Mouse (Mus musculus) gastrocnemius, adult 18-20 months (tissue): ENCODE results near the gene Brf1. TPM values are rescaled to one million over a fixed set of nuclear protein-coding genes. Genes with fewer than 3 reads are reported as not detected.
A peak's percentile ranks its signal among the peaks of the same experiment; 100 is the strongest.

Experiments
- DNase-seq: peaks from one replicate; pipeline ENCODE4 v3.0.0; 2021; ENCODE audit warnings: low spot score
- total RNA-seq, 2 experiments: library from RNA; stranded (reverse); gene quantifications; 2 replicates each; pipeline ENCODE4 v1.2.3; 2021

Gene Brf1
- total RNA-seq, 2 experiments from 2014 or later, result 17.8 to 18.5 TPM

GRCm38 (mm10) chr12:113018763-113019162 lies 18.3 kb upstream of the Brf1 start:
- DNase-seq, result no peak

DNA sequence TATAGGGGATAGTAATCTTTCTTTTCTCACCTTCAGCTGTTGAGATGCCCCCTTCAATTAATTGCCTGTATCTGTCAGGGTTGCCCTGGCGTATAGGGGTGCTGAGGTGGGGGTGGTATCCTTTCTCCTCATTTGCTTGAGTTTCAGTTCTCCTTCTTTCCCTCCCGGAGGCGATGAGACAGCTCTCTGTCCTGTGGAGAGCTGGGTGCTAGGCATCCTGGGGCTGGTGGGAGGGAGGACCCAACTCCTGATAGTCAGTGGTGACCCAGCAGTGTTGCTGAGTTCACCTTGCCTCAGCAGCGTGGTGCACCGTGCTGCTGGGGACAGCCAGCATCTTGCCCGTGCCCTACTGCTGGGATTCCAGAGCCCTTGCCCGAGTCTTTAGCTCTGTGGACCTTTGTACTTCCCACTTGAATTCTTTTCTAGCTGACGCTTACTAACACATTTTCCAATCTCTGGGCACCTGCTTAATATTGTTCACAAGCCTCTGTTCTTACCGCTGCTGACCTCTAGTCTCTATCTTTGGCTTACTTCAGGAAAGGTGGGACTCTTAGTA lies 17.0 kb upstream of the Brf1 start:
- DNase-seq, result no peak

GRCm38 (mm10) chr12:113016976-113017375 lies 16.5 kb upstream of the Brf1 start:
- DNase-seq, result no peak

DNA sequence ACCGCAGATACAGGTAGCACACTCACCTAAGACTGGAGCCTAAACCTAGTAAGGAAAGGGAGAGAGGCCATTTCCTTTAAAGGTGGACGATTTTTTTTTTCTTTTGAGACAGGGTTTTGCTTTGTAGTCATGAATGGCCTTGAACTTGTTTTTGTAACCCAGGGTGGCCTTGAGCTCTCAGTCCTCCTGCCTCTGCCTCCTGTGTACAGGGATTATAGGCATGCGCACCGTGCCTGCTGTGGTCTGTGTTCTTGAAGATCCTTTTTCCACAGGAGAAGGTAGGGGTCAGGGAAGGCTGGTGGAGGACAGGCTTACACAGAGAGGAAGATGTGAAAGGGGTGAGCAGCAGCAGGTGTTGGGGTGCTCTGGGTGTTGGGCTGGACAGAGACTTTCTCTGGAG lies 15.5 kb upstream of the Brf1 start:
- DNase-seq, result no peak

DNA sequence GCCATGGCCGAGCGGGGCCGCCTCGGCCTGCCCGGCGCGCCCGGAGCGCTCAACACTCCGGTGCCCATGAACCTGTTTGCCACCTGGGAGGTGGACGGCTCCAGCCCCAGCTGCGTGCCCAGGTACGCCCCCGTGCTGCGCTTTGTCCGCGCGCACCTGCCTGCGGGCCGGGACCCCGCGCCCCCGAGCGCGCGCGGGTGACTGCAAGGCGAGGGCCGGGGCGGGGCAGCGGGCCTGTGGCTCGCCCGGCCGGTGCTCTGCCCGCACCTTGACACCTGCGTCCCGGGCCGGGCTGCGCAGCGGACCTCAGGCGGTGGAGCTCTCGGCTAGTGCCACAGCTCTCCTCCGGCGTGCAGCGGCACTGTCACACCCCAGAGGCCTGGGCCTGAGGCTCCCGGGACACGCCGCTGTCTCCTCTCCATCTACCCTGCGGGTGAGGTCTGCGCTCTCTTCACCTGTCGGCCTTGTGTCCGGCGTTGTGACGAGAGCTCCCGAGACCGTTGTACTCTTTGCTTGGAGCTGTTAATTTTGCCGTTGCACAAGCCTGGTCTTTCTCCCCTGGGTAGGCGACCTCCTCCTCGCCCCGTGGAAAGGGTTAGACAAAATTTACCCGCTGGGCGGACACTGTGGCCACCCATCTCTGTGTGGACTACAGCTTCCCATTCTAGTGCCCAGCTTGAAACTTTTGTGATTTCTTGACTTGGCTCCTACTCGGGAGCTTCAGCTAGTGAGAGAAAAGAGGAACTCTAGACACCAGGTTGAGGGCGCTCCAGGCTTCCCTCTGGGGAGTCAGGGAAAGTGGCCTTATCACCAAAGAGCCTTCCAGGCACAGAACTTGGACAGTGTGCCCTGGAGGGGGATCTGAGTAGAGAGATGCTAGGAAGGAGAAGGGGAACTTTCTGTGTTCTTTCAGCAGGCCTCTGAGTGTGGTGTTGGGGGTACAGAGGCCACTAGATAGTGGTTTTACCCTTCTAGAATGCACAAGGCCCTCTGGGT lies 14.4 kb upstream of the Brf1 start:
- peak; percentile 28 for DNase-seq

DNA sequence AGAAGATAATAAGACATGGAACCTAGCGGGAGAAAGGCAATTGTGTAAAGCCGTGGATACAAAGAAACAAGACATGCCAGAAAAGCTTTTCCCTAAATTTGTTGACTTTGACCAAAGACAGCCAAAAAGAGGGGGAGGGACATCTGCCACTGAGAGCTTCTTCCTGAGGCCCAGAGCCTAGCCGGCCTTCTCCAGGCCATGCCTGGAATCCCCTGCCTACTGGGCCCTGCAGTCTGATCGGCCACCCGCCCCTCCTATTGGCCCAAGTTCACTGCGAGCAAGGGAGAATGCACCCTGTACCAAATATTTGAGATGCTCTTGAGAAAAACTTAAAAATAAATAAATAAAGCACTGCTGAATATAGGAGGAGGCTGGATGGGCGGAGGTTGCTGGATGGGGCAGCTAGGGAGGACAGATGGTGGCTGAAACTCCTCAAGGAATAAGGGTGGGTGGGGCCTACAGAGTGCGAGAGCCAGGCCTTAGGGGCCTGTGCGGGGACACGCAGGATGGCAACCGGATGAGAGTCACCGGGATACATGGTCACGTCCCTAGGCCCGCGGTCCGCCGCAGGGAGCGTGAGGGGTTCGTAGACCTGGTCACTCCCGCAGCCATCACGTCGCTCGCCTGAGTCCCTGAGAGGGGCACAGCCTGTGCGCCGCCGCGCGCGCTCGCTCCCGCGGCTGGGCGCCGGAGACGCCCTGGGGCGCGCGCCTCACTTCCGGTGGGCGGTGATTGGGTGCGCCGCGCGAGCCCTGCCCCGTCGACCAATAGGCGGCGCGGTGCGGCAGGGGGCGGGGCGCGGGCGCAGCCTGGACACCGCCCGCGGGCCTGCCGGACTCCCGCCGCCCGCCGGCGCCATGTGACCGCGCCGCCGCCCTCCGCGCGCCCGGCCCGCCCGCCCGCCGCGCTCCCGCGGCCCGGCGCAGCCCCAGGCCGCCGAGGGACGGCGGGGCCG lies 13.4 kb upstream of the Brf1 start, which contains the start of gene Pacs2:
Gene Pacs2, plus strand, starts transcription at position 905 of the 955 bp plus-strand sequence.
- DNase-seq, result peak; percentile 92

DNA sequence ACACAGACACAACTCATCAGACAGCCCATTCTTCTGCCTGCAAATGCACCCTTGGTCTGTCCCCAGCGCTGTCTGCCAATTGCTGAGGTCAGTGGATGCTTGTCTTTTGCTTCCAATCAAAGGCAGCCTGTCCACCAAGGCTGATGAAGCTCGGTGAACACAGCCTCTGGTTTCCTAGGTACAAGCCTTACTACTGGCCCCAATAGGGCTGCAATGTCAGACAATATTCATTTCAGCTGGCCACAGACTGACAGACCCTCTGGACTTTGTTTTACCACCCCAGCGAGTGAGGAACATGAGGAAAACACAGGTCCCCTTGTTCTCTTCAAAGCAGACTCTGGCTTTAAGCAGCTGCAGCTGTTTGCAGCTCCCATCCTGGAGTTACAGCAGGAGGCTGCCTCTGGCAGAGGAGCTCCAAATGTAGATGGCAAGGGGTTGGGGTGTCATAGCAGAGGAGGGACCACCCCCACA lies 12.6 kb upstream of the Brf1 start:
- no peak for DNase-seq

- DNase-seq, result no peak
Observed at GRCm38 (mm10) chr12:113012443-113012842, 11.9 kb upstream of the Brf1 start.

DNA sequence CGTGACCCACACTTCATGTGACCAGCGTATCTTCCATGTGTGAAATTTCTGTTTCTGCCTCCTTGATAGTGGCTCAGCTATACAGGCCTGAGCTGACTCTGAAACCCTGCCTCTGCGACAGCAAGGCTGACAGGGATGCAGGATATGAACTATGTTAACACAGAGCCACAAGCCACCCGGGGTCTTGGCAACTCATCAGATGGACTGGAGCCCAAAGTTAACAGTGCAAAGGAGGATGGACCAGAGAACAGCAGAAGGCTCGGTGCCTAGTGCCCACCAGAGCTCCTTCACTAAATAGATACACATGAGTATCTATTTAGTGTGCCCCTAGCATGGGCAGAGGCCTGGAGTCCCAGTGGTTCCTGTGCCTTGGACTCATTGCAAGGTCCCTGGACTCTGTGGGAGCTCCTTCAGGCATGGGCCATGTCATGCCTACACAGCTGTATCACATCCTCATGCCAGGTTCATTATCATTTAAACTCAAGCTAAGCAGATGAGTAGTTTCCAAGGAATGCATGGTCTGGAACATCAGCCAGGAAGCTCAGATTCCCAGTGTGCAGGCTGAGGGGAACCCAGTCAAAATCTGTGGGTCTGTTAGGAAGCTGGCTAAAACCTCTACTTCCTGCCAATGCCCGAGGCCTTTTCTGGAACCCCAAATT lies 11.3 kb upstream of the Brf1 start:
- no peak for DNase-seq

DNA sequence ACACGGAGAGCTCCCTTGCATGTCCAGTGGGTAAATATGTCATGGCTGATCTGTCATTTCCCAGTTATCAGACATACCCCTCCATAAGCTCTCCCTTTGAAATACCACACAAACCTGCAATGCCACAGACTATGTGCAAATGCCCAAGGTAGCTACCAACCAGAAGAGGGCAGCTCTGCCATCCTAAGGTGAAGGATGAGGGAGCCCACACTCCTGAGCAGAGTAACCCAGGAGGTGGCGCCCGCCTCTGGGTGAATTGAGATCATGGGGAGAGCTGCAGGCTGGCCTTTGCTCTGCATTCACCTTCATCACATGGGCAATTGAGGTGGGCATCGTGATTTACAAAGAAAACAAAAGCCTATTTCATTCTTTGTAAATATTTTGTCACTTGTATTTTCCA lies 4.5 kb upstream of the Brf1 start:
- DNase-seq, result peak; percentile 68

GRCm38 (mm10) chr12:113004011-113004410 lies 3.5 kb upstream of the Brf1 start:
- no peak for DNase-seq

DNA sequence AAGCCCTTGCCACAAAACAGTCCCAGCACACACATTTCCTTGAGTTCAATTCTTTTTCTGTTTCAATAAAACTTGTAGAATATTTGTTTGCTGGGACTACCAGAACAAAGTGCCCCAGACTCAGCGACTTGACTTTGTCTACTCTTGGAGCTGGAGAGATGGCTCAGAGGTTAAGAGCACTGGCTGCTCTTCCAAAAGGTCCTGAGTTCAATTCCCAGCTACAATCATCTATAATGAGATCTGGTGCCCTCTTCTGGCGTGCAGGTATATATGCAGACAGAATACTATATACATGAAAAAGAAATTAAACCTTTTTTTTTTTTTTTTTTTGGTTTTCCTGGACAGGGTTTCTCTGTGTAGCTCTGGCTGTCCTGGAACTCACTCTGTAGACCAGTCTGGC lies 2.2 kb upstream of the Brf1 start:
- no peak for DNase-seq

GRCm38 (mm10) chr12:113001133-113001474 lies 600 bp upstream of the Brf1 start:
- DNase-seq, result no peak

DNA sequence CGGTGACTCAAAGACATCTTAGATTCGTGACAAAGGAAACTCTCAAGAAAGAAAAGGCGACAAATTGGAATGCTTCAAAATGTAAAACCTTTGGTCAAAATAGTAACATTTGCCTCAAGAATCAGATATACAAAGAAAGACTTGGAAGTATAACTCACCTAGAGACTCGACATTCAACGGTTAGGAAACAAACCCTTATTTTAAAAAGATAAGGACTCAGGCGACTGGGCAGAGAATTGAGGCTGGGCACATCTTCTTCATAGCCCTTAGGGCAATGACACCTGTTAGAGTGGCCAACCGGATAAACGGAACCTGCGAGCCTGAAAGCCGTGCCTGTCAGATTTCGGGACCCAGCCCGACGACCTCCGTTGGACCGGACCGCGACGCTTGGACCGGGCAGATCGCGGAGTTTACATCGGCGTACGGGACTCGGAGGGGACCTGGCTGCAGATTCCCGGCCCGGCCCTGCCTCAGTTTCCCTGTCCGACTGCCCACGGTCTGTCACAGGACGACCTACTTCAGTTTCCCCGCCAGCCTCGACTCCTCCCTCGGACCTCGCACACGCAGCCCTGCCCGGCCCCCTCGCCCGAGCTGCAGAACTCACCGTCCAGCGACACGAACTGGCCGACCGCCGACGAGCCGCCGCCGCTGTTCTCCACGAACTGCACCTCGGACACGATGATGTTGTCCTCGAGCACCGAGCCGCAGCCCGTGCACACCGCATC lies 773 bp downstream of the Brf1 start:
- DNase-seq, result no peak

DNA sequence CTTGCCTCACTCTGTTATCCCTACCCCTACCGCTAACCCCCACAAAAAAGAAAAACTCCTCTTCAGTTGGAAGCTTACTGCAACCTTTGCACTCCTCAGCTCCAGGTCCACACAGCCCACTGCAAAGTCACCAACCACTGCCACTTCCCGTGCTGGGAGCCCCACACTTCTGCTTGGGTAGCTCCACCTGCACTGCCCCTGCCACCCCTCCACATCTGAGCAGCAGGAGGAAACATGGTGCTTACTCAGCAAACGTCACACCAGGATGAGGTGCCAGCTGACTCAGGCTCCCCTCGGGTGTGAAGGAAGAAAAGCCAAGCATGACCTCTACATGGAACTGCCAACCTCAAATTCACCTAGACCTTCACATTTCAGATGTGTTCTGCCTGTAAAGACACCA lies 6.4 kb downstream of the Brf1 start:
- no peak for DNase-seq

DNA sequence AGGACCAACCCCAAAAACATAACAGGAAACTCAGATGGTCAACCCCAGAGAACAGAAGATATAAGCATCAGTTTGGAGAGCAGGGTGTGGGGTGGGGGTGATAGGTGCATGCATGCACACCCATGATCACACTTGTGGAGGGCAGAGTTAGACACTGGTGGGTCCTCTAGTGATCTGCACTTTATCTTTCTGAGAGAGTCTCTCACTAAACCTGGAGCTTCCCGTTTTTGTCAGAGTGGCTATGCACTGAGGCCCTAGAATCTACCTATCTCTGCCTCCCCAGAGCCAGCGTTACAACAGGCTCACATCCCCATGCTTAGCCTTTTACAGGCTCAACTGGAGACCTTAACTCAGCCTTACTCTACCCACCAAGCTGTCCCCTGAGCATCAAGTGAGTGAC lies 9.1 kb downstream of the Brf1 start:
- DNase-seq, result no peak

- DNase-seq, result no peak
Observed at GRCm38 (mm10) chr12:112990706-112991405, 9.6 kb downstream of the Brf1 start.

DNA sequence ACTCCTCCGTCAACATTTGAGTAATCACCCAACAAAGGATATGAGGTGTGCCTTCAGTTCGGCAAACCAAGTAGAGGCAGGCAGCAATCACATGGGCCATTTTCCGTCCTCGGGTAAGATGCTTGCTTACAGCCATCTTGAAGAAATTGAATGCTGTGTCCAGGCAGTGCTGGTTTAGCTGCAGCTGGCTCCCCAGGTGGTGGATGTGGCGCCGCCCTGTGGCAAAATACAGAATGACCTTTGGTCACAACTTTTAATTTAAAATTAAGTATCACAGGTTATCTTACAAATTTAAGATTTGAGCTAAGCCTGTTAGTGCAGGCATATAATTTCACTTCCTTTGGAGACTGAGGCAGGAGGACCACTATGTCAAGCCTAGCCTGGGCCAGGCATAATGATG lies 12.6 kb downstream of the Brf1 start:
- peak; percentile 32 for DNase-seq

- no peak for DNase-seq
Observed at GRCm38 (mm10) chr12:112985346-112985745, 15.2 kb downstream of the Brf1 start.

DNA sequence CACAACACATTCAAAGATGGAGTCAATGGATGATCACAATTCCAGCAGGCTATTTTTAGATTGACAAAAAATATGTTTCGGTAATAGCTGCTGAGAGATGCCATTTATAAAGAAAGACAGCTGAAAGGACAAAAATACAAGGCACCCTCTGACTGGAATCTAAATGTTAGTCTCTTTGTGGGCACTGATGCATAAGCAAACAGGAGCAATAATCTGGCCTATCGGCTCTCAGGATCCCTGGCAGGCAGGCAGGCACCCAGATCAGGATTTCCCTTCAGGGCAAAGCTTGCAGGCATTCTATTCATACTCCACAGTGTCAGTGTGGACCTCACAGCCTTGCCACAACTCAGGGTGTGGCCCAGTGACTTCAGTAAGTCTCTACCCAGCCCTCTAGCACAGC lies 18.5 kb downstream of the Brf1 start:
- DNase-seq, result no peak
